Mouse (Mus musculus) heart, adult 2 months (tissue): ENCODE results near the gene Gm29427.
A peak's percentile ranks its signal among the peaks of the same experiment; 100 is the strongest.

Experiments
- EP300 ChIP-seq: fragments of 200-500 bp; IDR thresholded peaks from 2 replicates; pipeline ENCODE4 v1.6.1; 2011; ENCODE audit warnings: low read depth, low read length, control low read depth; ENCODE audit not compliant: insufficient read depth
- POLR2A ChIP-seq: fragments of 200-500 bp; IDR thresholded peaks from 2 replicates; pipeline ENCODE4 v1.6.1; 2011; ENCODE audit warnings: mild to moderate bottlenecking, low read depth, low read length, control low read depth; ENCODE audit not compliant: insufficient read depth

DNA sequence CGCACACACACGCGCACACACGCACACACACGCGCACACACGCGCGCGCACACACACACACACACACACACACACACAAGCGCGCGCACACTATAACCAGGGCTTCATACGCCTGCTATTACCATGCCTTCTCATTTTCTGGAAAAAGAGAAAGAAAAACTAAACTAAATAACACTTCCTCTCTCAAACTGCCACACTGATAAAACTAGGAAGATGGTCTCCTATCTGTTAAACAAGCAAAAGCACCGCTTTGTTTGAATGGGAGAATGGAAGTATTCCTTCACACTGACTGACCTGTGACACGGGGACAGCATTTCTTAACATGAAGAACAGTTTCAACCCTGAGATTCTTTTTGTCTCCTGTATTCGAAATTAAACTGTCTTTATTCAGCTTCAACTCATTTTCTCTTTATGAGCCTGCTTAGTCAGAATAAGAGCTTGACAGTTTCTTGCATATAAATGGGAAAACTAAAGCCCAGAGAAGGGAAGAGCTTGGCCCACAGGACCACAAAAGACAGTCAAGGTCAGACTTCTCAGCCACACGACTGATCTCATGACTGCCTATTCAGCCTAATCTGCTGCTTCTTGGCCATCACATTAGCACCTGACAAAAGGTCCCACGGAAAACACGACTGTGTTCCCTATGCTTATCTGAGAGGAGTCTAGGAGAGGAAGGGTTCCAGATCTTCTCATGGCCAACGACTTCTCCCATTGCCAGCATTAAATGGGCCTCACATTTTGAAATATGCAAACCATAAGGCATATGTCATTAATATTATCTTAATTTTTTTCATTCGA, 5.1 kb downstream of the Gm29427 start:
- TF ChIP-seq POLR2A (no peak), EP300 (peak; percentile 87)
